Mouse (Mus musculus): Measurements from ENCODE around the gene Taf8. TPM values are rescaled to one million over a fixed set of nuclear protein-coding genes. Genes with fewer than 3 reads are reported as not detected.

The Taf8 gene
- 23.0 and 29.7 TPM in 2 replicates for polyA plus RNA-seq (2012; rRNA removed; ENCODE audit: low replicate concordance)

GRCm38 (mm10) chr17:47501946-47502706 lies at the start of gene Taf8:
TSS of gene Taf8 (minus strand) at chr17:47502292.

GRCm38 (mm10) chr17:47504941-47505346 lies 2.9 kb upstream of the Taf8 start, which contains the start of gene Ccnd3:
TSS of gene Ccnd3 (plus strand) at chr17:47505051.

GRCm38 (mm10) chr17:47436907-47437547 lies 65.1 kb downstream of the Taf8 start, which contains the start of gene 1700001C19Rik:
TSS of gene 1700001C19Rik (minus strand) at chr17:47437376.

GRCm38 (mm10) chr17:47436156-47436906 lies 65.8 kb downstream of the Taf8 start, which contains the start of gene AI661453:
TSS of gene AI661453 (plus strand) at chr17:47436615.

Other genes starting within 250 kb of the Taf8 start
- 19.5 and 27.3 TPM in 2 replicates for gene Mrps10, start 133.4 kb downstream of the Taf8 start, polyA plus RNA-seq (2012; rRNA removed; ENCODE audit: low replicate concordance)
- gene Guca1b, start 116.9 kb downstream of the Taf8 start, polyA plus RNA-seq (2012; rRNA removed; ENCODE audit: low replicate concordance) = 1.8 and 2.7 TPM in 2 replicates
- 1.6 and 2.7 TPM in 2 replicates for gene Guca1a, start 101.7 kb downstream of the Taf8 start, polyA plus RNA-seq (2012; rRNA removed; ENCODE audit: low replicate concordance)
- gene AI661453, start 65.7 kb downstream of the Taf8 start, polyA plus RNA-seq (2012; rRNA removed; ENCODE audit: low replicate concordance) = 2.0 and 2.7 TPM in 2 replicates
- 0.30 and 0.39 TPM in 2 replicates for gene 1700001C19Rik, start 64.9 kb downstream of the Taf8 start, polyA plus RNA-seq (2012; rRNA removed; ENCODE audit: low replicate concordance)
- 140 and 227 TPM in 2 replicates for gene Ccnd3, start 2.8 kb upstream of the Taf8 start, polyA plus RNA-seq (2012; rRNA removed; ENCODE audit: low replicate concordance)
- gene Bysl, start 109.2 kb upstream of the Taf8 start, polyA plus RNA-seq (2012; rRNA removed; ENCODE audit: low replicate concordance) = 8.7 and 11.1 TPM in 2 replicates
- gene Med20, start 109.3 kb upstream of the Taf8 start, polyA plus RNA-seq (2012; rRNA removed; ENCODE audit: low replicate concordance) = 20.8 and 39.5 TPM in 2 replicates
- gene Gm20517, start 109.3 kb upstream of the Taf8 start, polyA plus RNA-seq (2012; rRNA removed; ENCODE audit: low replicate concordance) = 1.0 and 1.2 TPM in 2 replicates
- 6.2 and 6.9 TPM in 2 replicates for gene Usp49, start 128.4 kb upstream of the Taf8 start, polyA plus RNA-seq (2012; rRNA removed; ENCODE audit: low replicate concordance)
- 114 and 120 TPM in 2 replicates for gene Tomm6, start 186.1 kb upstream of the Taf8 start, polyA plus RNA-seq (2012; rRNA removed; ENCODE audit: low replicate concordance)
- 15.2 and 18.4 TPM in 2 replicates for gene Frs3, start 186.7 kb upstream of the Taf8 start, polyA plus RNA-seq (2012; rRNA removed; ENCODE audit: low replicate concordance)
- gene Gm21981, start 192.2 kb upstream of the Taf8 start, polyA plus RNA-seq (2012; rRNA removed; ENCODE audit: low replicate concordance) = 0.98 and 1.2 TPM in 2 replicates
- 5.1 and 8.2 TPM in 2 replicates for gene Prickle4, start 192.4 kb upstream of the Taf8 start, polyA plus RNA-seq (2012; rRNA removed; ENCODE audit: low replicate concordance)
- 0.75 and 0.88 TPM in 2 replicates for gene Pgc, start 224.6 kb upstream of the Taf8 start, polyA plus RNA-seq (2012; rRNA removed; ENCODE audit: low replicate concordance)
- 55.1 and 72.0 TPM in 2 replicates for gene Tfeb, start 234.7 kb upstream of the Taf8 start, polyA plus RNA-seq (2012; rRNA removed; ENCODE audit: low replicate concordance)